Mouse (Mus musculus) erythroblast, adult 5-6 weeks (primary cell): ENCODE results near the gene Lyrm4. TPM values are rescaled to one million over a fixed set of nuclear protein-coding genes. Genes with fewer than 3 reads are reported as not detected.

Experiments
- ATAC-seq: replicated peaks from 2 replicates; pipeline ENCODE4 v1.8.0; 2016; ENCODE audit warnings: moderate number of reproducible peaks, mild to moderate bottlenecking, moderate TSS enrichment, inconsistent platforms; ENCODE audit not compliant: poor library complexity, low FRiP score, severe bottlenecking
- total RNA-seq, 2 experiments: library from RNA; stranded (forward) in 1 of 2; stranded (reverse) in 1 of 2; fragments of 150-400 nt in 1 of 2; fragments of 200-764, 138-1000 nt in 1 of 2; gene quantifications; 2 replicates each; pipeline versions ENCODE4 v1.2.3 to v1.2.4; 2015 to 2017; ENCODE audit warnings: low replicate concordance in 2 of 2

Gene Lyrm4
- total RNA-seq, 2 experiments from 2014 or later, result 7.2 to 9.6 TPM

DNA sequence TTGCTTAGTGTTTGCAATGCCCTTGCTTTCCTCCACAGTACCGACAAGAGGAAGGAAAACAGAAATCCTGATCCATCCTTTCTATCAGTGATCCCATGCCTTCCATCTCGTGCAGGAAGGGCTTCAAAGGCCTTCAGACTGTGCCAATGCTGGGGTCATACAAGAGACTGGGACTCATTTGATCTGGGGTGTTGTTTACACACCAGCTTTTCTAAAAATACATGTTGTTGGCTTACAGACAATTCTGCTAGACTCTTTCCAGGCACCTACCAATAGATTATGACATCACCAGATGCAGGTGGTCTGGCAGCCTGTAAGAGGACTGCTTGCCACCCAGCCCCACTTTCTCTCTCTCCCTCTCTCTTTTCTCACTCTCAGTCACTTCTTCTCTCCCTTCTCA lies 107.3 kb downstream of the Lyrm4 start:
- no peak for ATAC-seq

DNA sequence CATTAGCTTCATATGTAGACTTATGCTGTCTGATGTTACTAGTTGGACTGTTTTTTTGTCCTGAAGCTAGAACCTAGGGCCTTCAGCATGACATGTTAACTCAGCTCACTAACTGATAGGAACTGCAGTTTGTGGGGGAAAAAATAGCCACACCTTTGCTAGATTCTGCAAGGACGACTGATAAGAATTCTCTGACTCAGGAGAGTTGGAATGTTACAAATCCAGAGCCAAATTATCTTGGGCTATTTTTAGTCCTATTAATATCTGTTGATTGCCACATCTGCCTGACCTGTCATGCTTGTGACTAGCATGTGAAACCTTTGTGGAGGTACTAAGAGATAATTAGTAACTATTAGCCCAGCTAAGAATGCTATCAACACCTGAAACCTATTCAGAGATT lies 116.5 kb downstream of the Lyrm4 start:
- ATAC-seq, result no peak

DNA sequence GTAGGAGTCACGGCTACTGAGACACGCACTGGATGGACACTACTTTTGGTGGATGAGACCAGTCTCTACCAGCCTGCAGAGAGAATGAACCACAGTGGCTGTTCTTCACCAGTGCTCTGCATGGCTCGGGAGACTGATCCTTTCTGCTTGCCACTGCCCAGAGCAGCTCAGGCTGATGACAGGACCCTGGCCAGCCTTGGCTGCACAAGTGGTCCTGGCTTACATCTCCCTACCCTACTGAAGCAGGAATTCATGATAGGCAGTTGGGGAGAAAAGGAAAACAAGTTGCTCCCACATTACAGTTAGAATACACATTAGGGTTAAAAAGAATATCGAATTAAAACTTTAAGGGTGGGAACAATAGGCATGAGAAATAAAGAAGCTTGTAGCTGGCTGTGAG lies 119.7 kb downstream of the Lyrm4 start:
- no peak for ATAC-seq

DNA sequence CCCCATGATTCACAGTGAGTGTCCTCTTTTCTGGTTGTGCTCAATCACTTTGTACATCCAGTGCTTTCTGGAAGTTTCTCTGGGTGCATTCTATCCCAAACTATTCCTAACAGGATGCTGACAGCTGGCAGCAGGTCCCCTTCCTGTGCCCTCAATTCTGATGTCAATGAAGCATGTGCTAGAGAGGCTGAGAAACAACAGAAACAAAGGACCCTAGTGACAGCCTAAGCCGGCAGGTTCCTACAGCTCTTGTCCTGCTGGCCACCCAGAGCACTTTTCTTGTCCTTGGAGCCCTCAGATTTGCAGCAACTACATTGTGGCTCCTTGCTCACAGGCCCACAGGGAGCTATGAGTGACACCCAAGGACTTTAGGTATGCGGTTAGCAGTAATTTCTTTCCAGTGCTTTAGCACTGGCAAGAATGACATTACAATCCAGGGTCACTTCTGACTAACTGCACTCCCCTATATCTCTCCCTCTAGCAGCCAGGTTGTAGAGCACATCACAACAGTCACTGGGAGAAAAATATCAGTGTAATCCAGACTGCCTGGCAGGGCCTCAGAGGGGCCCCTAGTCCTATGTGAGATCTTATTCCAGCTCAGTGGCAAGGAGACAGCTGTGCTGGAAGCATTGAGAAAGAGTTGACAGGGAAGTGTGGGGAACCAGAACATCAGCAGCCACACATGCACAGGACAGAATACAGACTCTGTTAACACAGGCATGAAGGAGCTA lies 121.5 kb downstream of the Lyrm4 start:
- ATAC-seq, result no peak

DNA sequence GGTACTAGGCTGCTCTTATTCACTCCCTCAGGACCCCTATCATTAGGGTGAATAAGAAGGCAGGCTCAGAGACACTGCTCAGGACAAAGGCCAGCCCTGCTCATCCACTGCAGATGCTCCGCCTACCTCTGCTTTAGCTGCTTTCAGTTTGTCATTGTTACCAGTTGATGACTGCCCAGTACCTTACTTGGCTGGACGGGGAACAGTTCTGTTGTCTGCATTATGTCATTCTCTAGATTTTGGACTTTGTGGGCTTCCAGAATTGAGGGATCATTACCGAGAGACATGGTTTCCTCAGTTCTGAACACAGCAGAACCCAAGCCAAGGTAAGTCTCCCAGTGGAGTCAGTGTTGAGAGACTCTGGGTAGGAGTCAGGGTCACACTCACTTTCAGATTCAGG lies 122.1 kb downstream of the Lyrm4 start:
- ATAC-seq, result no peak

DNA sequence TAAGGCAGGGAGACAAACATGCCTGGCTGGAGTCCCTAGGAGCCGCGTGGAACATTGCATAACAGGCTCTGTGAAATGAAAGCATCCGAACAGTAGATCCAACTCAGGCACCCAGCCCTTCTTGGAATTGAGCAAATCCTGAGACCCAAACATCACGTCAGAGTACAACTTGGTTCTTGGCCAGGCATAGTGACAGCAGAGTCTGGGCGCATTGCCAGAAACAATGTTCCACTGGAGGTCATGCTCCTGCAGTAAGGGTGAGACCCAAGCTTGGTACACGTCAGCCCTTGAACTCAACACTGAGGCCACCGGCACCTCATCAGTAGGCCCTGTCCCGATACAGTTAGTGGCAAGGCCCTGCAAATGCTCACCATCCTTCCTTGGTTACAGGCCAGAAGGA lies 123.3 kb downstream of the Lyrm4 start:
- ATAC-seq, result no peak

DNA sequence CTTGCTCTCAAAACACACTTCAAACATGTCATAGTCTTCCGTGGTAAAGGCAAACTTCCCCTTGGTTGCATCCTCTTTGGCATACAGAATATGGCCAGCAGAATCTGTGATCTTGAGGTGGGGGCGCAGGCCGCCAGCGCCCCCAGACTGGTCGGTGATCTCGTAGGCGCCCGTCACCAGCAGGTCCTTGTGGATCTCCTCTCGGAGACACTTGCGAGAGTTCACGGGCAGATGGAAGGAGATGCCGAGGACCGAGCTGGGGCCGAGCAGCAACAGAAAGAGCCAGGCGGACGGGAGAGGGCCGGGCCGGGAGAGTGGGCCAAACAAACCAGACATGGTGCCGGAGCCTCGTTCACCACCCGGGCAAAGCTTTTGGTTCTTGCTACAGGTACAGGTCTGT lies 126.1 kb downstream of the Lyrm4 start:
- peak; percentile 64 for ATAC-seq

DNA sequence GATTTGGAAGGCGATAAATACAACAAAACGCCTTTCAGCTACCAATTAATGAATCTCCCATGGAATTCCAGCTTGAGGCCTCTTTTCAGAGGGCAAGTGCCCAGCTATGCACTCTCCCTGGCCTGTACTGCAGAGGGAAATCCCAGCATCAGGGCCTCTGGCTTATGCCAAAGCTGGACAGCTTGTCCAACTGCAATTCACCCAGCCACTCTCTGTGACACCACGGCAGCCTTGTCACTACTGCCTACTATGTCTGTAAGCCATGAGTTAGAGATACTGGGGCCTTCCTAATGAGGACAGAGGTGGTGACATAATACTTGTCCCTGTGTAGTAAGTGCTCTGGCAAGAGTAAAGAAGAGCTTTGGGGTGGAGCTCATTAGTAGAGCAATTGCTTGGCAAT lies 128.0 kb downstream of the Lyrm4 start:
- no peak for ATAC-seq

DNA sequence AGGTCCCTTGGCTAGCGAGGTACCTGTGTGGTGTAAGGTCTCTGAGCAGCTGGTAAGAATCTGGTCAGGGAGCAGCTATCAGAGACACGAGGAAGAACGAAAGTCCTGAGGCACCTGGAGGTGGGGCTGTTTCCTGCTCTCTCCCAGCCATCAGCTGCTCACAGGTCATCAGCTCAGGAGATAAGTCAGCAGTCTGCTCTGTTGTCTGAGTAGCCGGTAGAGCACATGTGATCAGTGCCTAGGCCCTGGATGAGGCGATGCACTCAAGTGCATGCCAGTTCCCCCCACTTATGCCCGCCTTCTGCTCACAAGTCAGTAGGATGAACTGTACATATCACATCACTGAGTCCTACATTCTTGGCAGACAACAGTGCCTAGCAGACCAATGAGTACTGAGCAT lies 134.3 kb downstream of the Lyrm4 start:
- ATAC-seq, result no peak

DNA sequence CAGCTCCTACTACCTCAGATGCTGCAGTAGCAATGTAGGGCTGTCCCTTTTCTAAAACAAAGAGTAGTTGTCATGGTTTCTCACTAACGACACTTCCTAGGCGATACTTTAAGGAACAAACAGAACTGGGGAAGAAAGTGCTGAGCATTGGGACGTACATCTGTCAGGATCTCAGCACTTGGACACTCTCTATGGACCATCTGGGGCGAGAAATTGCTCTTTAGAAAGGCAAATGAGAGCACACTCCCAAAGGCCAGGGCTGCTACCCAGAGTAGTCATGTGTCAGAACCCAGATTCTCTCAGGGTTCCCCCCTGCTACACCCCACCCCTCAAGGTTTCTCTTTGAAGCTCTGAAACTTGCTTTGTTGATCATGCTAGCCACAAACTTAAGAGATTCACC lies 136.9 kb downstream of the Lyrm4 start:
- ATAC-seq, result no peak

DNA sequence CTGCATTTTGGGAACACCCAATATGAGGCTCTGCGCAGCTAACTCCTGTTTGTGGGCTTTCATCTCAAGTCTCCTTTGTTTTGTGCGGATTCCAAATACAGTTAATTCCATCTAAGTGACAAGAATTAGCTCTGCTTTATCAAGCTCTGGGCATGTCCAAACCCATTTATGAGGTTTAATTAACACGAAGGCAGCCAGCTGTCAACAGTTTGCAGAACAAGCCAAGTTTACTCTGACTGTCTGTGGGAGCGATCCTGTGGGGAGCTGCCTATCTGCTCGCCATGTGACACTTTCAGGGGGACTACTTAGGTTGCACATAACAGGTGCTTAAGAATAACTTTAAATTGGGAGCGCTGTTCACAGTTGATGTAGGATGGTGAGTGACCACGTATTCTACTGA lies 140.4 kb downstream of the Lyrm4 start:
- no peak for ATAC-seq

DNA sequence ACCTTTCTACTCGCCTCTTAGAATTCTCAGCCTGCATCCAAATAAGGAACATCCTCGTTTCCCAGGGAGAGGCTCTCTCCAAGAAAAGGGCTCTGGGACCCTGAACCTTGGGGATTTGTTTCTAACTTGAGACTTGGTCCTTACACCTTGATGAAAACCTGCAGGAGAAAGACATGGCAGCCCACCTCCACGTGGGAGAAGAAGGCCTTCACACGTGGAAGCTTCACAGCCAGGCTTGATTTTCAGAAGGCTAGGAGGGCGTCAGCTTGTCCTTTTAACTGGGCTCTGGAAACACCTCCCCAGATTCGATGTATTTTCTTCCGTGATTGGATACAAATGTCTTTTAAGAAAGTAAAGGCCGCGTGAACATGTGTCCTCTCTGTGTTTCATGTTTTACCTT lies 147.5 kb downstream of the Lyrm4 start:
- no peak for ATAC-seq

DNA sequence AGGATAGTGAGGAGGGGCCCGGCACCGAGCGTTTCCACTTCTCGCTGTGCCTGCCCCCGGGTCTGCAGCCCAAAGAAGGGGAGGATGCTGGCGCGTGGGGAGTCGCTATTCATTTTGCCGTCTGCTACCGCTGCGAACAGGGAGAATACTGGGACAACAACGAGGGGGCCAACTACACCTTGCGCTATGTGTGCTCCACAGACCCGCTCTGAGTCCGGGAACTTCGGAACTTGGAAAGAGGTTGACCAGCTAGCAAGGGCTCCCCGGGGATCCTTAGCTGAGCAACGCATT lies 147.9 kb downstream of the Lyrm4 start:
- no peak for ATAC-seq

DNA sequence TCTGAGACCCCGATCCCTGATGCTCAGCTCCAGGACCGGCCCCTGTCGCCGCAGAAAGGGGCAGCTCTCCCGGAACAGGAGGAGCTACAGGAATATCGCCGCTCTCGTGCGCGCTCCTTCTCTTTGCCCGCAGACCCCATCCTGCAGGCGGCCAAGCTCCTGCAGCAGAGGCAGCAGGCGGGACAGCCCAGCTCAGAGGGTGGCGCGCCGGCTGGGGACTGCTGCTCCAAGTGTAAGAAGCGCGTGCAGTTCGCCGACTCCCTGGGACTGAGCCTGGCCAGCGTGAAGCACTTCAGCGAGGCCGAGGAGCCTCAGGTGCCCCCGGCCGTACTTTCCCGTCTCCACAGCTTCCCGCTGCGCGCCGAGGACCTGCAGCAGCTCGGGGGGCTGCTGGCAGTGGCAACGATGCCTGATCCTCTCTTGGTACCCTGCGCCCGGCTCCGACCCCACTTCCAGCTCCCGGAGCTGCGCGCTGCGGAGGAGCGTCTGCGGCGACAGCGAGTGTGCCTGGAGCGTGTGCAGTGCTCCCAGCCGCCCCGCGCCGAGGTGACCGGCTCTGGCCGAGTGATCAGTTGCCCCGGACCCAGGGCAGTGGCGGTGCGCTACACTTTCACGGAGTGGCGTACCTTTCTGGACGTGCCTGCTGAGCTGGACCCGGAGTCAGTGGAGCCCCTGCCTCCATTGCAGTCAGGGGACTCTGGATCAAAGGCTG lies 148.5 kb downstream of the Lyrm4 start:
- ATAC-seq, result 0 out of 2 replicates have a peak, but pooled peaks have one; percentile 39

DNA sequence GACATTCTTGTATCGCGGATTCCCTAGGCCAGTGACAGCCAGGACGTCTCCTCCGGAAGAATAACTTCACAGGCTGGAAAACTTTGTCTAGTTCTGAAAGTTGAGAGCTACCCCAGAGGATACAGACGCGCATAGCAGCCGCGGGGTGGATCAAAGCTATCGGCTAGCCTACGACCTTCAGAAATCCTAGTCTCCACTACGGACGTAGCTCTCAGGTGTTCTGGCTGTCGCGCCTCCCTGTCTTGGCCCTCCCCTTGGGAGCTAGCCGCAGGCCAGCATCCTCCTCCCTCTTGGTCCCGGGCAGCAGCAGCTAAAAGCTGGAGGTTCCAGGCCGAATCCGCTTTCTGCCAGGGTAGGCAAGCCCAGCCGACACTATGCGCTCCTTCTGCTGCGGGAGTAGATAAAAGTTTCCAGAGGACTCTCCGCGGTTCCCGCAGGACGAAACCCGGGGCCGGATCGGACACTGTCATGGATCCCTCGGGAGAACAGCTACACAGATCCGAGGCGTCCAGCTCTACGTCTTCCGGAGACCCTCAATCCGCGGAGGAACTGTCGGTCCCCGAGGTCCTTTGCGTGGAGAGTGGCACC lies 149.1 kb downstream of the Lyrm4 start:
- no peak; the same call in 1 of the 2 replicates for ATAC-seq

DNA sequence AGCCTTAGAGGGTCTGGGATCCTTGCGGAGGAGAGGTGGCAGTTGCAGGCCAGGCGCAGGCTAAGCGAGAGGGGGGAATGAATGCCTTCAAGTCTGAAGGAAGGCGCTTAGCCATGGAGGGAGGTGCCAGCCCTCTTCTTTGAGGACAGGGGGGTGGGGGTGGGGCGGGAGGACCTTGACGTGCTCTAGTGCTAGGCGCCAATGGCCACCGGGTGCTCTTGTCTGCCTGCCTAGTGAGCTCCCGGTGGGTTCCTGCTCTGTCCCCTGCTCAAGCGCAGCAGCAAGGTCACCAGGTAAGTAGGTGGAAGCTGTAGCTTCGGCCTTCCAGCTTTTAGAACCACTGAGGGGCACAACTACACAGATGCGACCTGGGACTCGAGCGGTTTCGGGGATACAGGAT lies 149.6 kb downstream of the Lyrm4 start:
- no peak for ATAC-seq

DNA sequence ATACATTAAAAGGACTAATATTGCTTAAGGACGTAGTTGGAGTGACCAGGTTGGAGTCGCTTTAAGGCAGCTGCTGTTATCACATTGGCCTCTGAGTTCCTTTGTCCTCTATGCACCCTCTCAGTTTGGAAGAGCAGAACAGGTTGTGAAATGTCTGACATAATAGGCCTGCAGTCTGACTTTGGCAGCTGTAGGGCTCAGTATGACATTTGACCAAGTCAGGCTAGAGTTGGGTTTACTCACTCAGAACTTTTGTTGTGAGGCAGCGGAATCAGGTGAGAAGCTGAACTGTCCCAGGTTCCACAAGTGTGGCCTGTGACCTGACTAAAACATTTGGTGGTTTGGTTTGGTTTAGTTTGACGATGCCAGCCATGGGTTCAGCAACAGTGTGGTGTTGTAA lies 153.7 kb downstream of the Lyrm4 start:
- ATAC-seq, result no peak

DNA sequence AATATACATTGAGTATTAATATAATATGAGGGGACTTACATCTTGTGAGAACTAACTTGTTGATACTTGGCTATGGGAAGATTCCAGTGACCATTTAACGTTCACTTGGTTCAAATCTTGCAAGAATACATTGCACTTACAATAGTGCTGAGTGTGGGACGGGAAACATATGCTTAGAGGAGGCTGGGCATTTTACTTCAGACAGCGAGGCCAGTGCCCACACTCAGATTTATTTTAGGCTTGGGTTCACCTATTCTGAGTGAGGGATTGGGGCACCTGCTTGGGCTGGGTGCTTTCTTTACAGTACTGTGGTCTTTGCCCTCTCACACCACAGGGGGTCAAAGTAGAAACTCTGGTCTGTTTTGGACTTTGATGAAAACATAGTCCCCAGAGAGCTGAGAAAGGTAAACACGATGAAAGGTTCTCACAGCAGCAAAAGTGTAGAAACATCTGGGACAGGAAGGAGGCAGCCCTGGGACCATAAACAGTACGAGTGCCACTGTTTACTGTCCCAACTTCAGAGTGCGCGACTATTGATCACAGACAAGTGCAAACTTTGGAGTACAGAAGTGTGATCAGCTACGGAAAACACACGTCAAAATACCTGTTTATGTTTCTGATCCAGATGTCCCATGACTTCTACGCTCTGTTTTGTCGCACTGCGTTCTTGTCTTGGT lies 157.8 kb downstream of the Lyrm4 start:
- no peak for ATAC-seq

DNA sequence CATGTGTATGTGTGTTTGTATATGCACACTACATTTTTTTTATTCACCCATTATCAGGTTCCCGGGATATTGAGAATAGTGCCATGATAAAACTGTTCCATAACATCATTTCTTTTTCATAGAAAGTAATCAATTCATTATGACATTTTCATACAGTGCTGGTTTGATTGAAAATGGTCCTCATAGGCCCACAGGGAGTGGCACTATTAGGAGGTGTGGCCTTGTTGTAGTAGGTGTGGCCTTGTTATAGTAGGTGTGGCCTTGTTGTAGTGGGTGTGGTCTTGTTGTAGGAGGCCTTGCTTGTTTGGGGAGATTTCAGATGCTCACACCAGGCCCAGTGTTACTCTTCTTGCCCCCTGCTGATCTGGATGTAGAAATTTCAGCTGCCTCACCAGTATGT lies 158.8 kb downstream of the Lyrm4 start, which contains the start of gene Ppp1r3g:
Gene Ppp1r3g, plus strand, starts transcription at position 301 of the 400 bp plus-strand sequence.
- no peak for ATAC-seq

DNA sequence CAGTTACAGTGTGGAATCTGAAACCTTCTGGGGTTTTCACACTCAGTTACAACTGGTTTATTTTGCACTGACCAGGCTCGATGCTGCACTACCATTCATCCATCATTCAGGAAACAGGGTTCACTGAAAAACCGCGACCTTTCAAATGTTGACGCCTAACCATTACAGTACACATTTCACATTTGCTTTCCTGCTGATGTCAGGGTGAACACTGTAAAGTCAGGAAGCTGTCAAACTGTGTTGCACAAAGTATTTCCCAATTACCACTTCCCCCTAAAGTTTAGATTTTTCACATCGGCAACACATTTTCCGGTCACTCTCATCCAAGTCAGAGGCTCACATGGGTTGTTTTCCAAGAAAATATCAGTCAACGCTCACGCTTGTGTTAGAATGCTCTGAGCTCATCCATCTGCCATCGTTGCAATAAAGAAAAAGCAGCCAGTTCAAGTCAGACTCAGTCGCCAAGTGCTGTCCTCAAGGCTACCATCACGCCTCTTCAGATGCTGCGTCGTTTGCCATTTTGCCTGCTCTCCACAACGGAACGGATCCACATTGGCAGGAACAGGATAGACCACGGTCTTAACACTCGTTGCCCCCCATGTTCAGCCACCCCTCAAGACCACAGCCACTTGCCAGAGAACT lies 167.4 kb downstream of the Lyrm4 start:
- ATAC-seq, result no peak
